Mouse (Mus musculus) hindbrain, embryonic 12.5 days (tissue): ENCODE results near the gene Odf3b. TPM values are rescaled to one million over a fixed set of nuclear protein-coding genes. Genes with fewer than 3 reads are reported as not detected.

Experiments
- ATAC-seq: fragments of 200-750 bp; cut with Nextera tagmentation; 2 replicates; pipeline ENCODE4 v1.8.0; 2017; ENCODE audit warnings: moderate TSS enrichment; ENCODE audit not compliant: low FRiP score
- H3K27ac ChIP-seq: fragments of 300-500 bp; sonication (generic); 2 replicates; pipeline ENCODE4 v1.5.1; 2016; ENCODE audit warnings: mild to moderate bottlenecking
- H3K27me3 ChIP-seq: fragments of 300-500 bp; sonication (generic); 2 replicates; pipeline ENCODE4 v1.6.1; 2016; ENCODE audit warnings: mild to moderate bottlenecking
- H3K36me3 ChIP-seq: fragments of 300-500 bp; sonication (generic); 2 replicates; pipeline ENCODE4 v1.6.1; 2016; ENCODE audit warnings: mild to moderate bottlenecking
- H3K4me1 ChIP-seq: fragments of 300-500 bp; sonication (generic); 2 replicates; pipeline ENCODE4 v1.6.1; 2016
- H3K4me2 ChIP-seq: fragments of 300-500 bp; sonication (generic); replicated peaks from 2 replicates; pipeline ENCODE4 v1.6.1; 2016; ENCODE audit warnings: mild to moderate bottlenecking
- H3K4me3 ChIP-seq: fragments of 300-500 bp; sonication (generic); 2 replicates; pipeline ENCODE4 v1.5.1; 2016; ENCODE audit warnings: mild to moderate bottlenecking
- H3K9ac ChIP-seq: fragments of 300-500 bp; sonication (generic); 2 replicates; pipeline ENCODE4 v1.6.1; 2016; ENCODE audit warnings: mild to moderate bottlenecking, moderate library complexity
- H3K9me3 ChIP-seq: fragments of 300-500 bp; sonication (generic); replicated peaks from 2 replicates; pipeline ENCODE4 v1.6.1; 2016; ENCODE audit warnings: mild to moderate bottlenecking
- WGBS: fragments of 180-500 bp; shearing (Covaris S2); methylation state at CpG from one replicate; pipeline ENCODE4 v1.1.7; 2016; 5-methylcytosine and 5-hydroxymethylcytosine counted together
- polyA plus RNA-seq: library from polyadenylated mRNA; unstranded; fragments of >200 nt; fragmentation: Nextera tagmentation; extraction: Ambion mirVana; gene quantifications from 2 replicates; pipeline ENCODE4 v1.2.1, GENCODE M21; 2016

Gene Odf3b
- polyA plus RNA-seq, 1 experiment from 2014 or later, result 2.6 TPM

DNA sequence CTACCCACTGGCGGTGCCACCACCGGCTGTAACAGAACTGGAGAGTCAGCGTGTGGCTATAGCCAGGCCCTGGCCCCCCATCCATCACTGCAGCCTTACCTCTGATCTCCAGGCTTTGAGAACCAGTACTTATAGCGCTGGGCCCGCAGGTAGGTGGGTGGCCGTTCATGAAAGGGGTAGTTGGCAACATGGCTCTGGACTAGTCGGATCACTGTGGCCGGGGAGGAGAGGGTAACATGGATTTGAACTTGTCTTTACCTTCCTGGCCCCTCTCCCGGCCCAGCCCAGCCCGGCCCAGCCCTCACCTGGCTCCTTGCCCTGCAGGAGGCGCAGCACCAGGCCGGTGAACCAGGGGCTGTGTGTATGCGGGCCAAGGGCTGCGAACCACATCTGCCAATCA, 27.0 kb downstream of the Odf3b start:
- no peak overlapping the region for H3K9ac ChIP-seq
- no peak overlapping the region for H3K27ac ChIP-seq
- H3K4me2 ChIP-seq, result no peak overlapping the region
- 96% methylated on average over 14 of the region's 14 CpGs for WGBS
- H3K27me3 ChIP-seq, result no peaks in the 10 kb centered on the region
- peaks cover 23% of the 10 kb centered on the region for H3K4me1 ChIP-seq
- no peak for ATAC-seq
- no peaks in the 10 kb centered on the region for H3K9me3 ChIP-seq
- no peak overlapping the region for H3K4me3 ChIP-seq
- H3K36me3 ChIP-seq, result peaks cover 36% of the 10 kb centered on the region

DNA sequence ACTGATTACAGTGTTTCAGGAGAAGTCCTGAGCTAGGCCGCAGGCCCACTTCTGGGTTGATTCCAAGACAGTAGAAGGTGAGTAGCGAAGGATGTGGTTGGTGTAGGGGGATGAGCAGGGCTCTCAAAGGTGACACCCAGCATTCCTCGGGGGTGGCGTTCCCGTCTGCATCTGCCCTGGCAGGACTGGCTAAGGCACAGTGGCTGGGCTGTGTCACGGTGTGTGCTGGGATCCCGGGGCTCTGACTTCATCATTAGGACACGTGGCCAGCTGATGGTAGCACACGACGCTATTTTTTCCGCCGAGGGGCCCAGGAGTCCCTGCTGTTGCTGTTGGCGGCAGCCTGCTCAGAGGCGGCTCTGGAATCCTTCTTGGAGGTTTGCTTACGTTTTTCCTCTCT, 27.8 kb downstream of the Odf3b start:
- 88% methylated on average over 15 of the region's 15 CpGs for WGBS
- H3K4me2 ChIP-seq, result no peak overlapping the region

DNA sequence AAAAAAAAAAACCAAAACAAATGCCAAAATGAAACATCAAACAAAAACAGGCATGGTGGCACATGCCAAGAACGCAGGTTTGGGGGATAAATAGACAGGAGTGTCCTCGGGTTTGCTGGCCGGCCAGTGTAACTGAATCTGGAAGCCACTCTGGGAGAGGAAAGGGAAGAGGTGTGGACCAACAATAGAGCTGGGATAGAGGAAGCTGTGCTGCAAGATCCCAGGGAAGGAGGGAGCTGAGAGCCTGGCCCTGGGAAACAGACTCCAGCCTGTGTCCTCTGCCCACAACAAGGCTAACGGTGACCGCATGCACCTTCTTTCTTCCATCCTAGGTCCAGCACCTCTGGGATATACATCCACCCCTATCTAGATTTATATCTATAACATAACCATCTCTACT, 28.6 kb downstream of the Odf3b start:
- no peak overlapping the region for H3K9ac ChIP-seq
- H3K4me2 ChIP-seq, result no peak overlapping the region
- 84% methylated on average over 5 of the region's 5 CpGs for WGBS
- H3K27me3 ChIP-seq, result no peaks in the 10 kb centered on the region
- H3K4me1 ChIP-seq, result peaks cover 14% of the 10 kb centered on the region
- H3K4me3 ChIP-seq, result no peak overlapping the region
- H3K9me3 ChIP-seq, result no peaks in the 10 kb centered on the region
- no peak overlapping the region for H3K27ac ChIP-seq
- H3K36me3 ChIP-seq, result peaks cover 36% of the 10 kb centered on the region
- ATAC-seq, result no peak

More for the DNA sequence above, 27.8 kb downstream of the Odf3b start:
- no peak overlapping the region for H3K27ac ChIP-seq
- H3K36me3 ChIP-seq, result peaks cover 36% of the 10 kb centered on the region
- H3K9me3 ChIP-seq, result no peaks in the 10 kb centered on the region
- H3K27me3 ChIP-seq, result no peaks in the 10 kb centered on the region
- H3K9ac ChIP-seq, result no peak overlapping the region
- ATAC-seq, result no peak
- peaks cover 16% of the 10 kb centered on the region for H3K4me1 ChIP-seq
- H3K4me3 ChIP-seq, result no peak overlapping the region

GRCm38 (mm10) chr15:89343325-89343724, 35.8 kb downstream of the Odf3b start:
- Histone ChIP-seq H3K27ac (no peak overlapping the region), H3K9ac (no peak overlapping the region), H3K4me2 (no peak overlapping the region), H3K4me3 (no peak overlapping the region), H3K9me3 (no peaks in the 10 kb centered on the region), H3K27me3 (no peaks in the 10 kb centered on the region), H3K36me3 (no peaks in the 10 kb centered on the region), H3K4me1 (no peaks in the 10 kb centered on the region)
- WGBS, result 89% methylated on average over 3 of the region's 3 CpGs
- no peak for ATAC-seq

GRCm38 (mm10) chr15:89341678-89342077, 37.4 kb downstream of the Odf3b start:
- no peaks in the 10 kb centered on the region for H3K36me3 ChIP-seq
- no peaks in the 10 kb centered on the region for H3K27me3 ChIP-seq
- H3K9ac ChIP-seq, result no peak overlapping the region
- WGBS, result 41% methylated on average over 1 of the region's 1 CpGs
- no peak overlapping the region for H3K4me3 ChIP-seq
- H3K4me1 ChIP-seq, result no peaks in the 10 kb centered on the region
- no peaks in the 10 kb centered on the region for H3K9me3 ChIP-seq
- ATAC-seq, result no peak
- no peak overlapping the region for H3K27ac ChIP-seq
- no peak overlapping the region for H3K4me2 ChIP-seq

DNA sequence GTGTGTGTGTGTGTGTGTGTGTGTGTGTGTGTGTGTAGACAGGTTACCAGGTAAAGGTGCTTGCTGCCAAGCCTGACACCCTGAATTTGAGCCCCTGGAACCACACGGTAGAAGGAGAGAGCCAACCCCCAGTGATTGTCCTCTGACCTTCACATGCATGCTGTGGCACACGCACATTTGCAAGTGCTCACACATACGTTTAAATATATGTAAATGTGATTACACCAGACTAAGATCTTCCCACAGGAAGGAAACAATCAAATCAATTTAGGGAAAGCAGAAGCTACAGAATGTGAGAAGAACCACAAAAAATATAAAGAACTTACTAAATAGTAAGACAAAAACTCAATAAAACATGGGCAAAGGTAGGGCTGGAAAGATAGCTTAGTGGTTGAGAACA, 38.9 kb downstream of the Odf3b start:
- Histone ChIP-seq H3K9me3 (no peaks in the 10 kb centered on the region), H3K9ac (no peak overlapping the region), H3K27ac (no peak overlapping the region), H3K36me3 (no peaks in the 10 kb centered on the region), H3K4me1 (no peaks in the 10 kb centered on the region), H3K4me2 (no peak overlapping the region), H3K27me3 (no peaks in the 10 kb centered on the region), H3K4me3 (no peak overlapping the region)
- ATAC-seq, result no peak
- WGBS, result 77% methylated on average over 3 of the region's 3 CpGs

DNA sequence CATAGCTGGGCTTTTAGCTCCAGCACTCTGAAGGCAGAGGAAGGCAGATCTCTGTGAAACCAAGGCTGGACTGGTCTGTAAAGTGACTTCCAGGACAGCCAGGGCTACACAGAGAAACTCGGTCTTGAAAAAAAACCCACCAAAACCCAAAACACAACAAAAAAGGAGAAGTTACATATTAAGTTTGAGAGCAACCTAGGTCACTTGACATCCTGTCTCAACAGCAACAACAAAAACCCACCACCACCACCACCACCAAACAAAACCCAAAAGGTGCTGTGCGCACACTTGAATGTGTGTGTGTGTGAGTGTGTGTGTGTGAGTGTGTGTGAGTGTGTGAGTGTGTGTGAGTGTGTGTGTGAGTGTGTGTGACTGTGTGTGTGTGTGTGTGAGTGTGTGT, 39.4 kb downstream of the Odf3b start:
- Histone ChIP-seq H3K4me3 (no peak overlapping the region), H3K4me1 (no peaks in the 10 kb centered on the region), H3K4me2 (no peak overlapping the region), H3K9ac (no peak overlapping the region), H3K27ac (no peak overlapping the region), H3K9me3 (no peaks in the 10 kb centered on the region), H3K36me3 (no peaks in the 10 kb centered on the region), H3K27me3 (no peaks in the 10 kb centered on the region)
- WGBS, result 90% methylated on average over 2 of the region's 2 CpGs
- ATAC-seq, result no peak

GRCm38 (mm10) chr15:89336422-89336821, 42.7 kb downstream of the Odf3b start:
- Histone ChIP-seq H3K9ac (no peak overlapping the region), H3K4me3 (no peak overlapping the region), H3K36me3 (no peaks in the 10 kb centered on the region), H3K4me2 (no peak overlapping the region), H3K27ac (no peak overlapping the region), H3K4me1 (no peaks in the 10 kb centered on the region), H3K27me3 (no peaks in the 10 kb centered on the region), H3K9me3 (no peaks in the 10 kb centered on the region)
- ATAC-seq, result no peak
- 83% methylated on average over 14 of the region's 14 CpGs for WGBS

- no peaks in the 10 kb centered on the region for H3K4me1 ChIP-seq
- ATAC-seq, result no peak
- H3K4me3 ChIP-seq, result no peak overlapping the region
- WGBS, result 84% methylated on average over 17 of the region's 17 CpGs
- no peak overlapping the region for H3K4me2 ChIP-seq
- H3K27me3 ChIP-seq, result no peaks in the 10 kb centered on the region
- no peaks in the 10 kb centered on the region for H3K36me3 ChIP-seq
- H3K27ac ChIP-seq, result no peak overlapping the region
- no peaks in the 10 kb centered on the region for H3K9me3 ChIP-seq
- H3K9ac ChIP-seq, result no peak overlapping the region; the same call in 1 of the 2 replicates
Measured at GRCm38 (mm10) chr15:89334774-89335537, 44.1 kb downstream of the Odf3b start.

- Histone ChIP-seq H3K9ac (no peak within 1 kb of the TSS; the same call in 1 of the 2 replicates), H3K4me3 (no peak within 1 kb of the TSS), H3K9me3 (no peaks in the 10 kb centered on the region), H3K4me1 (no peaks in the 10 kb centered on the region), H3K4me2 (no peak within 1 kb of the TSS), H3K27me3 (no peaks in the 10 kb centered on the region), H3K36me3 (no peaks in the 10 kb centered on the region), H3K27ac (no peak within 1 kb of the TSS)
- ATAC-seq, result no peak
- WGBS, result 94% methylated on average over 7 of the region's 7 CpGs
Measured at GRCm38 (mm10) chr15:89334271-89334670, 44.8 kb downstream of the Odf3b start, which contains the start of gene Miox. Miox (plus strand) TSS chr15:89334398.

Other genes with a start within 250 kb of the Odf3b start
- 10.0 and 11.4 TPM in 2 replicates for gene Mapk12, start 238.6 kb downstream of the Odf3b start, polyA plus RNA-seq
- 39.0 and 41.9 TPM in 2 replicates for gene Mapk11, start 229.7 kb downstream of the Odf3b start, polyA plus RNA-seq
- gene Plxnb2, start 198.5 kb downstream of the Odf3b start, polyA plus RNA-seq, result 167 and 169 TPM in 2 replicates
- 54.6 and 57.7 TPM in 2 replicates for gene Dennd6b, start 182.8 kb downstream of the Odf3b start, polyA plus RNA-seq
- 62.3 and 65.2 TPM in 2 replicates for gene Ppp6r2, start 167.7 kb downstream of the Odf3b start, polyA plus RNA-seq
- 81.1 and 95.5 TPM in 2 replicates for gene Sbf1, start 64.0 kb downstream of the Odf3b start, polyA plus RNA-seq
- gene Adm2, start 56.6 kb downstream of the Odf3b start, polyA plus RNA-seq, result not detected in 2 replicates
- not detected in 2 replicates for gene Miox, start 44.9 kb downstream of the Odf3b start, polyA plus RNA-seq
- 42.5 and 47.3 TPM in 2 replicates for gene Lmf2, start 23.6 kb downstream of the Odf3b start, polyA plus RNA-seq
- gene Ncaph2, start 23.6 kb downstream of the Odf3b start, polyA plus RNA-seq, result 140 and 151 TPM in 2 replicates
- 4.9 and 6.5 TPM in 2 replicates for gene Sco2, start 5.4 kb downstream of the Odf3b start, polyA plus RNA-seq
- gene Tymp, start 2.2 kb downstream of the Odf3b start, polyA plus RNA-seq, result 1.4 and 1.6 TPM in 2 replicates
- not detected in 2 replicates for gene Klhdc7b, start 5.6 kb upstream of the Odf3b start, polyA plus RNA-seq
- gene Syce3, start 31.2 kb upstream of the Odf3b start, polyA plus RNA-seq, result not detected in 2 replicates
- 1.2 TPM in 2 replicates for gene Cpt1b, start 46.6 kb upstream of the Odf3b start, polyA plus RNA-seq
- 4.1 and 4.6 TPM in 2 replicates for gene C730034F03Rik, start 50.3 kb upstream of the Odf3b start, polyA plus RNA-seq
- gene Gm44502, start 50.4 kb upstream of the Odf3b start, polyA plus RNA-seq, result not detected in 2 replicates
- 67.4 and 72.0 TPM in 2 replicates for gene Chkb, start 50.6 kb upstream of the Odf3b start, polyA plus RNA-seq
- 53.3 and 56.7 TPM in 2 replicates for gene Mapk8ip2, start 74.6 kb upstream of the Odf3b start, polyA plus RNA-seq
- gene Arsa, start 98.1 kb upstream of the Odf3b start, polyA plus RNA-seq, result 19.5 and 19.8 TPM in 2 replicates
- gene Shank3, start 120.3 kb upstream of the Odf3b start, polyA plus RNA-seq, result 7.5 and 8.1 TPM in 2 replicates
- 1.2 and 1.3 TPM in 2 replicates for gene Acr, start 189.0 kb upstream of the Odf3b start, polyA plus RNA-seq
- 61.3 and 71.5 TPM in 2 replicates for gene Rabl2, start 212.6 kb upstream of the Odf3b start, polyA plus RNA-seq